Mouse (Mus musculus): ENCODE measurements at regions not wholly inside any gene's neighbourhood (a gene's known extent, or its start where the extent isn't known, plus 50 kb on each side); places are given as distances from the start of the nearest gene placed in this dataset.

DNA sequence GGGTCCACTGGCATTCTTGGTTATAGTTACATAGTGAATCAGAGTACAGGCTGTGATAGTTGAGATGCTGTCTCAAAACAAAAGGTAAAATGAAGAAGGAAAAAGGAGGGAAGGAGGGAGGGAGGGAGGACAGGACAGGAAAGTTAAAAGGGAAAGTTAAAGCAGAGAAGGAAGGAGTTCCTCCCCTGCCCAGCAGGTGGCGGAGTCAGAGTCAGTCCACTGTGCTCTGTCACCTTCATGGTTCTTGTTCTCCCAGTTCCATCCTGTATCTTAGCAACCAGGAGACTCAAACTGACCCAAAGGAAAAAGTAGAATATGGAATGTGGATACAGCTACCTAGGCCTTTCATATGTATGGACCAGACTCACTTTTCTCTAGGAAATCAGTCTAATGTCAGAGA lies 288.3 kb downstream of the Pdcd6ip start:
- DNase-seq (ENCODE audit: low spot score), result peak; percentile 13

DNA sequence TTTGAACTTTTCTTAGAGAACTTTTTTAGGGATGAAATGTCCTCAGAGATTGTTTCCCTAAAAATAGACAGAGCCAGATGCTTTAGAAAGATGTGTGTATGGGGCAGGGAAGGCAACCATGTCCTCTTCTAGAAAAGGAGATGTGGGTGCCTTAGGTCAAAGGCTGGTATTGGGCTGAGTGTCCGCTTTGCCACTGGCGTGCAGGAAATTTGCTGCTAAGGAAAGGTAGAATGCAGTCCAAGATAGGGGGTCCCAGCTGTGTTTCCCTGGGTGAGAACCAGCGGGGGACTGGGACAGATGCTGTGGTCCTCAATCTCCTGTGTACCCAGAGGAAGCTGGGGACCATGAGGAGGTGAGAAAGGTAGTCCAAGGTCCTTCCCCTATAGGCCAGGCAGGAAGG lies 291.0 kb downstream of the Pdcd6ip start:
- DNase-seq (ENCODE audit: low spot score), result no peak

DNA sequence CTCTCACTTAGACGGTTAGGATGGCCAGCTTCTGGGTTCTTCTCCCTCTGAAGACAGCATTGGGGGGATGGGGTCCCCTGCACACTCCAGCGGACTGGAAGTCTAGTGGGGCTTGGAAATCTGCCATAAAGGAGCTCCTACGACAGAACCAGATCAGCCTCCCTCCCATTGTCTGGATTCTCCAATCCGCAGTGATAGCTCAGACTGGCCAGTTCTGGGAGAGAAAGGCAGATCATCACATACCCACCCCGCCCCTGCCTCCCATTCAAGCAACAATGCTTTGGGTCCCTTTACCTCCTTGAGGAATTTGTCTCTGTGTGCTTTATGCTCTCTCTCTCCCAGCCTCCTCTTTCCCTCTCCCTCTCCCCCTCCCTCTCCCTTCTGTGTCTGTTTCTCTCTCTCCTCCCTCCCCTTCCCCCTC lies 292.5 kb downstream of the Pdcd6ip start:
- no peak for DNase-seq (ENCODE audit: low spot score)

DNA sequence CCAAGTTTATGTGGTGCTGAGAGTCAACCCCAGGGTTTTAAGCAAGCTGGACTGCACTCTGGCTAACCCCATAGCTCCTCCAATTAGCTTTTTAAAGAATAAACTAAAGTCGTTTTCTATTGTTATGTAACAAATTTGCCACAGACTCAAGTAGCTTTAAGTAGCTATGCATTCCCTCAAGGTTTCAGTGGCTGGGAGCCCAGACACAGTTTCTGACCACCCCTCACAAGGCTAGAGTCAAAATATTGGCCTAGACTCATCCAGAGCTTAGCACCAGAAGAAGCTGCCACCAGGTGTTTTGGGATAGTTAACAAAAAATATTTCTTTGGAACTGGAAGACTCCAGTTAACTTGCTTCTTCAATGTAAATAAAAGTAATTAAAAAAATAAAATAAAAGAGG lies 293.4 kb downstream of the Pdcd6ip start:
- DNase-seq (ENCODE audit: low spot score), result no peak

DNA sequence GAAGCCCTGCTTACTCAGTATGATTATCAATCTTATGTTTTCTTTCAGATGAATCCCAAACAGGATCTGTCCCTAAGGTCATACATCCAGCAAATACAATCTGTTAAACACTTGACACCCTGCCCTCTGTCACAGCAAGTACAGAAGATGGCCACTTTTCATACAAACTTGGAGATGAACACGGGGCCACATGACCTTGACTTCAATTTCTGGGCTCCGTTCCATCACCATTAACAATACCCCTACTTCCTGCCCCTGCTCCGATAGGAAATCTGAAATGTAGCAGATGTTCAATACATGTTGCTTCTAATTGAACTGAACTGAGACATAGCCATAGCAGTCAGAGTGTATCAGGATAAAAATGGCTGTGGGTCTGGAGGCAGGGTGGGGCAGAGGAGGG lies 294.2 kb downstream of the Pdcd6ip start:
- DNase-seq (ENCODE audit: low spot score), result no peak

DNA sequence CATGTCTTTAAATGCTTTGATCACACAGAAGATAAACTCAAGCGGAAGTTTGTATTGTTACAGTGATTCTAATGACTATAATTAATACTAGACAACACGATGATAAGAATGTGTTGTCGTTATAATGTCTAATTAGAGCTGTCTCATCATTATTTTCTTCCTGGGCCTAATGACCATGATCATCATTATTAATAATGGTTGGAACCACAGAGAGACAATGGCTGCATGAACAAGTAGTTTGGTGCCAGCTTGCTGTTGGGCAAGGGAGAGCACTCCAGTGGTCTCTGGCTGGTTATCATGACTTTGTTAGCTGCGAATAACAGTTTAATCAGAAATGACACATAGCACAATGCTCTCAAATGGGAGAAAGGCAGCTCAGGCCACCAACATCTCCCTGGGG lies 296.4 kb downstream of the Pdcd6ip start:
- DNase-seq (ENCODE audit: low spot score), result no peak

DNA sequence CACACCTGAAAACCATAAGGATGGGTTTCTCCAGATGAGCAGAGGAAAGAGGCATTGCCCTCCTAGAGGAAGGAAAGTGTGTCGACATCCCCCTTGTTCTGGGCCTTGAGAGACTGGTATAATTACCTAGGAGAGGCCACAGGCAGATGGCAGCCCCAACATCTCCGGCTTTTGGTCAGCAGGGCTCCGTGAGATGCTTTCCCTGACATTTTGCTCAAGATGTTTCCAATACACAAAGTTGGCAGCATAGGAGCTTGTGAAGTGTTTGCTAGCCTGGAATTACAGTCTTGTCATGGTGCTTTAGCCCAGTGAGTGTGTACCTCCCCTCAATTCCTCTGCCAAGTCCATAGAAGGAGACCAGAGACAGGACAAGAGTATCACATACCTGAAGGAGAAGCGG lies 299.5 kb downstream of the Pdcd6ip start:
- DNase-seq (ENCODE audit: low spot score), result no peak

DNA sequence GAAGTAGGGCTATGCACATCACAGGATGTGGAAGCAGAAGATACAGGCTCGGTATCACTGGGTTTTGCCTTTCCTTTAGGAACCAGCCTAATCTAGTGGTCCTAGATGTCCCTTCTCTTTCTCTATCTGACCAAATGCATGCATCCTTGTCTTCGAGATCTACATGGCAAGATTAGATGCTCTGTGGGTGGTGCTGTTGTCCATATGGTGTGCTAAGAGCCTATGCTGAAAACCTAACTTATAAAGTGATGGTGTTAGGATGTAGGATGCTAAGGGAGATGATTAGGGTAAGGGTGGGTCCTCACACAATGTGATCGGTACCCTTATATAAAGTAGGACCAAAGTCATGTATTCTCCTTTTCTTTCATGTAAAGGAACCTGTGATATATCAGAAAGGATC lies 313.7 kb downstream of the Pdcd6ip start:
- DNase-seq (ENCODE audit: low spot score), result no peak

DNA sequence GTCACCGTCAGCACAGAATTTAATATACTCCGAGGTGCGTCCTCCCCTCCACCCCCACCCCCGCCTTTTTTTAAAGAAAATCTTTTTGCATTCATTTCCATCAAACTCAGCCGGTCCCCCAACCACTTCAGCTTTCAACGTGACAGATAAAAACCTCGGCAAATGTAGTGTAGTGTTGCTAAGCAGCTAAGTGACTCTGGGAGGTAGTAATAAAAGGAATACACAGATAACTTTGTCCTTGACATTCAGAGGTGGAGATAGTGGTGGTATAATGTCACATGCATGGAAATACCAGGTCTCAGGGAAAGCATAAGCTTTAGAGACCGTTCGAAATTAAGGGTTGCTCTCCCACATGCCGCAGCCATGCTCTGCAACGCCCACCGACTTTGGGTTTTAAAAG lies 320.7 kb downstream of the Pdcd6ip start:
- no peak for DNase-seq (ENCODE audit: low spot score)

DNA sequence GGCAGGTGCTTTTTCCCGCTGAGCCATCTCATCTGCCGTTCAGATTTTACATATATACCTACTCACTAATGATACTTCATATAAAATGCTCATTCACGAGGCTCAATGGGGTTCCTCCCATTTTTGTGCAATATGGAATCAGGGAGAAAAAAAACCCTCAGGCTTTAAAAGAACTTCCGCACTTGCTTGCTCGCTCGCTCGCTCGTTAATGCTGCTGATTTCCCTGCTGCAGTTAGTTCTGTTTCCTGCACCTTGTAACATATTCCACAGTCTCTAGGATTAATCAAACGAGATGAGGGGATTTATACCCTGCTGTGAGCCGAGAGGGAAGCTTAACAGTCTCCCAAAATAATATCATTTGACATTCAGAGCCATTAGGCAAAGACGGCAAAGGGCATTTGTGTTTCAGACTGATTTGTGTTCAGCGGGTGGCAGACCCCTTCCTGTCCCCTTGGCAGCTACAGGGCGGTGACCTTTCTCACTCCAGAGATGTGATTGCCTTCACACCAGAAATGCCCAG lies 326.4 kb downstream of the Pdcd6ip start:
- DNase-seq (ENCODE audit: low spot score), result no peak

DNA sequence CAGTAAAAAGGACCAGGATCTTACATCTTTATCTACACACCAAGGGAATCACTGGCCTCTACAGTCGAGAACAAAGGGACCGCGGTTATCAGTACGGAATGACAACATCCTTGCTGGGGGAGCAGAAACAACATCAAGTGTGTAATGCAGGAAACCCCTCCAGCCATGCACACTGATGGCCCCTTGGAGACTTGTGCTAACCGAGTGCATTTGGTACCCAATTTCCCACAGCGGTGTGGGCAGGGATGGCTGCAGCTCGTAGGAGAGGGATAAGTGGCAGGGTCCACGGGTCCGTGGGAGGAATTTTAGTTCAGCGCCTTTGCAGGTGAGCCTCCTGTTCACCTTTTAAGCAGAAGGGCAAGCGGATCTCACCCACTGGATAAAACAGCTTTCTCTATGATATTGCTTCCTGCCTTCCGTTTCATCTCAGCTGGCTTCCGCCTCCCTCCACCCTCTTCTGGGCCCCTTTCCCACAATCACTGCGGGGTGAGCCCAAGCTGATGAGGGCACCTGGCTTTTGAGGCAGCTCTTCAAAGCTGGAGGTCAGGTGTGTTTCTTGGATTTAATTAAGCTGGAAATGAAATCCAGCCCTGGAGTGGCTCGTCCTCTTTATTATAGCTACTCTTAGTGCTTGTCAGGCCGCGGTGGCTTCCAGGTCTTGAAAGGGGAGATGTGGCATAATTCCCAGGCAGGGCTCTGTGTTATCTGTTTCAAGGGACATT lies 327.5 kb downstream of the Pdcd6ip start:
- DNase-seq (ENCODE audit: low spot score), result no peak

DNA sequence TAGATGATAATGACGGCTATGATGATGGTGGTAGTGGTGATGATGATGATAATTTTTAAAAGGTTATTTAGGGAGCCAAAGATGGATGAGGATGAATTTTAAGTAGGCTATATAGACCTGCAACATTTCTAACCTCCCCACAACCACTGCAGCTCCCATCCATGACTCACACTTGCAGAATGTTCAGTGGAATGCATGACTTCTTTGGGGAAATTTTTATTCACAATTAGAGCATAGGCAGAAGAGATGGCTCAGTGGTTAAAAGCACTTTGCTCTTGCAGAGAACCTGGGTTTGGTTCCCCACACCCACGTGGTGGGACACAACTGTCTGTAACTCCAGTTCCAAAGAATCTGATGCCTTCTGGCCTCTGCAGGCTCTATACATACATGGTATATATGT lies 329.5 kb downstream of the Pdcd6ip start:
- DNase-seq (ENCODE audit: low spot score), result no peak

DNA sequence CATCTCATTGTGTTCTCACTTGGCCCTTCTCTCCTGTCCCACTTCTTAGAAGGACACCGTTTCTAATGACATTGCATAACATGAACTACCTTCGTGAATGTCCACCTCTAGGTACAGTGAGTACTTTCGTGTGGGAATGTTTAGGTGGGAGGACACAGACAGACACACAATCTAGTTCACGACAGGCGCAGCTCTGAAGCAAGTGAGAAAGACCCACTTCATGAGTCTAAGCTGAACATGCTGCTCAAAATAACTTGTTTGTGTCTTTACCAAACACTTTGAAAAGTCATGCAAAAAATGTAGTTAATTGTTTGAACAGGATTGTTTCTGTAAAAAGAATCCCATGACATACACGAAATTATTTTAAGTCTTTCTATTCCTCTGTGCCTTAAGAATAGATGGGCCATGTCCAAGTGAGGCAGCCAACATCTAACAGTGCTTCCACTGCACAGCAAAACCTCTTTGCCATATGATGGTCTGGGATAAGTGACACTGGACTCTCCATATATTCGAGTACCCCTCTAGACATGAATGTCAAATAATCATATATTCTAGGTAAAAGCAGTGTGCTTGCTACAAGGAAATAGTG lies 336.2 kb downstream of the Pdcd6ip start:
- DNase-seq (ENCODE audit: low spot score), result no peak

DNA sequence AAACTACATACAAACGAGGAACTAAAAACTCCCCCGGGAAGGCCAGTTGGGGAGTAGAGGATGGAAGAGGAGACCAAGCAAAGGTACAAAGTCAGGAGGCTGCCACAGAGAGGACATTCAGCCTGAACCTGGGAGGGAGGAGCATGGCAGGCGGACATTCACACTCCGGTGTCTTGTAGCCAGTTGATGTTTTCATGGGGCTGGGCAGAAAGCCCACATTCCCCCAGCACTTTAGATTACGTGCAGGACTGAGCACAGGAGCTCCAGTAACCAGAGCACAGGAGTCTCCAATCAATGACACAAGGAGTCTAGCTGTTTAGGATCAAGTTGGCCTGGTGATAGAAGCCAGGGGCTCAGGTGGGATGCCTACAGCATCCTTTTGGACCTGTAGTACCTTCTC lies 360.1 kb downstream of the Pdcd6ip start:
- no peak for DNase-seq (ENCODE audit: low spot score)

DNA sequence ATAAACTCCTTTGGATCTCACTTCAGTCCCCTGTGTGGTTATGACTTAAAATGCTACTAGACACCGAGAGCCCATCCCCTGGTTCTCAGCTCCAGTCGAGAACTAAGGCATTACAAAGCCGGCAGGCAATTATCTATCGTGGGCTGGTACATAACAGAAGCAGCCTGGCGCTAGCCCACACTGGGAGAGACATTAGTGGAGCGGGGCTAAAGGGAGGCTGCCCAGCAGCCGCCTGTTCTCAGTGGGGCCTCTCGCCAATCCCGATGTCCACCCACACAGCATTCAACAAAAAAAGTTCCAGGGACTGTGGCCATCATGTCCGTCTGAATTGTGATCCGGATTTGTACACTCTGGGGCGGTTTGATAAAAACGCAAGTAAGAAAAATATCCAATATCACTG lies 361.5 kb downstream of the Pdcd6ip start:
- DNase-seq (ENCODE audit: low spot score), result no peak

DNA sequence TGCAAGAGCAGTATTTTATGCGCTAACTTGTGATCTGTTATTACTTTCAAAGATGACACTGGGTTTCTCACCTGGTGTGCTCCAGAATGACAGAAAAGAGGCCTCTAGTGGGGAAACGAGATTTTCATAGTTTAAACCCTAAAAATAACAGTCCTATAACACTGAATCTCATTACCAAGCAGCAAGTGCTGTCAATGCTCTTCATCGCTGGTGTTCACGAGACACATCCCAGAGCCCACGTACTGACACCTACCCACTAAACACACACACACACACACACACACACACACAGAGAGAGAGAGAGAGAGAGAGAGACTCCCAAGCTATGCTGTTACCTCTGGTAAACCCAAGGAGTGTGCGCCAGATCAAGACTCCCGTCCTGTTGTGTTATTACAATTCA lies 365.9 kb downstream of the Pdcd6ip start:
- no peak for DNase-seq (ENCODE audit: low spot score)

DNA sequence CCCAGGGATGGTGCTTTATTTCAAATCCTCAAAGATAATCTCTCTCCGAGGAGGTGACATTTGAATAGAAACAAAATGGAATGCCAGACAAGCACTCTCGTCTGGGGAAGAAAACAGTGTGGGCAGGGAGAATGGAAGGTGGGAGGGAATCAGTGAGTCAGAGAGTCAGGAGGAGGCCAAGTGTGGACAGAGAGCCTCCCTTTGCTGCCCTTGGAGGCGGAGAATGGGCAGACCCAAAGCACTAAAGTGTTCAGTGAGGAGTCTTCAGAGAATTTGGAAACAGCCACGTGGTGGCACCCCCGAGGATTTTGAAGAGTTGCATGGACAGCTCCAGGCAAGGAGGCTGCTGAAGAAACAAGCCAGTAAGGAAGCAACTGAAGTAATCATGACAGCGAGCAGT lies 367.2 kb downstream of the Pdcd6ip start:
- peak; percentile 3 for DNase-seq (ENCODE audit: low spot score)

DNA sequence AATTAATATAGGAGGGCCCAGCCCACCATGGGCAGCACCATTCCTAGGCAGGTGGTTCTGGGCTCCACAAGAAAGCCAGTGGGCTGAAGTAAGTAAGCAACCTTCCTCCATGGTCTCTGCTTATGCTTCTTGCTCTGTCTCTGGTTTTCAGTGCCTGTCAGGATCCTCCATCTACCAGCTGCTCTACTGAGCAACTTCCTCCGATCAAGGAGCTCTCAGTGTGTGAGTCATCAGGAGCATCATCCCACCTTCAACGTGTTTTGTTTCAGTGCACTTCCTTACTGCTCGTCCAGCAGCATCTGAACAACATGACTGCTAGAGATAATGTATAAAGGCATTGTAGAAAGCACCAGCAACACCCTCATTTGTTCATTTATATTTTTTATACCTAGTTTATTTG lies 368.0 kb downstream of the Pdcd6ip start:
- DNase-seq (ENCODE audit: low spot score), result no peak

DNA sequence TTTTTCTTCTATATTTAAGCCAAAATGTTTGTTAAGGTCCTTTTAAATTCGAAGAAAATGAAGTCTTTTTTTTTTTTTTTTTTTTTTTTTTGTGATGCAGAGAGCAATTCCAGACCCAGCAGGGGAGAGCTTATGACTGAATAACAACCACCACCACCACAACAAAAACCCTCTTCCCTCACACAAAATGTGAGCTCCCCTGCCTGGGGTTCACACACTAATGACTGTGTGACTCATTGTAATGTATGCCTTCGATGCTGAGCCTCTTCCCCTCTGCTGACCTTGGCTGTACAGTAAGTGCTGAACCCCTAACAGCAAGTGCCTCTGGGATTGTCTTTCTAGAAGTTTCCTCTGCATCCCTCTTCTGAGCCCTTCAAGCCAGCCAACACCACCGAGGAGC lies 383.6 kb downstream of the Pdcd6ip start:
- no peak for DNase-seq (ENCODE audit: low spot score)

DNA sequence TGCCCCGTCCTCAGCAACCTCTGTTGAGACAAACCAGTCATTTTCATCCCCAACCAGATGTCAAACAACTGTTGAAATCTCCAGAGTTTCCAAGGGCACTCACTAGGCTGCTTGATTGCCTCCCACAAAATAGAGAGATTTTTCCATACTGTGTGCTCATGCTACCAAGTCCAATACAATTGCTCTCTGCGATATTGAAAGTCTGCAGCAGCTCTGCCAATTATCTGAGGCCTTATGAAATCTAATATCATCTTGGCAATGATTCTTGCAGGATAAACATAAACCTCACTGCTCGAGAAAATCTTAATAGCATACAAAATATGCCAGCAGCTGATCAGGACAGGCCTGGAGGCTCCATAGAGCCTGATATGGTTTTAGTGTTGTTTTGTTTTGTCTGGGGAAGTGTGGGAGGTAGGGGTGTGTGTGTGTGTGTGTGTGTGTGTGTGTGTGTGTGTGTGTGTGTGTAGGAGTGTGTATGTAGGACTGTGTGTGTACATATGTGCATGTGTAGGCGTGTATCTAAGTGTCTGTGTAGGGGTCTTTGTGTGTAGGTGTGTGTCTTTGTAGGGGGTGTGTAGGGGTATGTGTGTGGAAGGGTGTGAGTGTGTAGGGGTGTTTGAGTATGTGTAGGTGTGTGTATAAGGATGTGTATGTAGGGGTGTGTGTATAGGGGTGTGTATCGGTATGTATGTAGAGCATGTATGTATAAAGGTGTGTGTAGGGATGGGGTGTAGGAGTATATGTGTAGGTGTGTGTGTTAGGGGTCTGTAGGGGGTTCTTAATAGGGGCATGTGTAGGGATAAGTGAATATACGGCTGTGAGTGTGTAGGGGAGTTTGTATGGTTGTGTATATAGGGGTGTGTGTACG lies 398.1 kb downstream of the Pdcd6ip start:
- DNase-seq (ENCODE audit: low spot score), result no peak

DNA sequence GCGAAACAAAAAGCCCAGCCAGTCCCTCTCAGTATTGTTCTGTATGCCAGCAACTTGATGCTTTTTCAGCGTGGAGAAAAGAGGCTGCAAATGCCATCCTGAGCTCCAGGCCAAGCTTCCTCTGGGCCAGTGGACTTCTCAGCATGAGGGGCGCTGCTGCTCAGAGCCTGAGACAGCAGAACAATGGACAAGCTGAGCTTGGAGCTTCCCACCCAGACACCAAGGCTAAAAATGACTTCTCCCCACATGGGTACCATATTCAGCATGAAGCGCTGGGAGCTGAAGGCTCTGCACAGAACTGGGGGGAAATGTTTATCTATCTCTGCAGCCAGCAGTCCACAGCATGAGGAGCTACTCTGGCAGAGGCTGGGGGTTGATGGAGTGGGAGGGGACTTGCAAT lies 402.3 kb downstream of the Pdcd6ip start:
- no peak for DNase-seq (ENCODE audit: low spot score)

DNA sequence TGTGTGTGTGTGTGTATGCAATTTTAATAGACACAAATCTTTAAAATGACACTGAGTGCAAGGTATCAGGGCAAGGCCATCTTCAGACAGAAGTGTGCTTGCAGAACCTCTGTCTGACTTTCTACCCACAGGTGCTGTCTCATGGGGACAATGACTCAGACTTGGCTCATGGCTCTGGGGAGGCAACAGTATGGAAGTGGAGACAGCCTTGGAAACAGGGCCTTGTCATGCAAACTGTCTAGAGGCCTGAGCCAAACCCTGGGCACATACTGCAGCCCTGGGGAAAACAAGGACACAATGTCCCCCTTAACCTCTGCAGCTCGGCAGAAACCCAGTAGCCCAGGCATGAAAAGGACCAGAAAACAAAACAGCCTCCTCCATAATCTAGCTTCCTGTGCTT lies 405.6 kb downstream of the Pdcd6ip start:
- no peak for DNase-seq (ENCODE audit: low spot score)

DNA sequence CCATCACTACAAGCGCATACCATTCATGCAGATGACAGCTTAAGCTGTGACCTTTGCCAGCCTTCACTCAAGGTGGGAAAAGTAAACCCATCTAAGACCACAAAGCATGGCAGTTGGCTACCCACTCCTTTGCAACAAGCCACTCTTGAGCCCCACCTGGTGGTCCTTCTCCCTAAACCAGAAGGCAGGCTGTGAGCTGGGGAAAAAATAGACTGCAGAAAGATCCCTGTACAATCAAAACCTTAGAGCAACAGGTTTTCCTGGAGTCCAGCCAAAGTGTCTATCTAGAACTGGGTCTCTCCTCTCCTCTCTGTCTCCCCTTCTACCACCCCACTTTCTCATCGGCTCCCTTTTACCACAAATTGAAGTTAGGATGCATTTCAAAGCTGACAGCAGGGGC lies 407.2 kb downstream of the Pdcd6ip start:
- DNase-seq (ENCODE audit: low spot score), result no peak

Data from urinary bladder, postnatal 25 days (tissue).